Mouse (Mus musculus): ENCODE results near the gene Cc2d2b.
A peak's percentile ranks its signal among the peaks of the same experiment; 100 is the strongest.

Gene Cc2d2b

DNA sequence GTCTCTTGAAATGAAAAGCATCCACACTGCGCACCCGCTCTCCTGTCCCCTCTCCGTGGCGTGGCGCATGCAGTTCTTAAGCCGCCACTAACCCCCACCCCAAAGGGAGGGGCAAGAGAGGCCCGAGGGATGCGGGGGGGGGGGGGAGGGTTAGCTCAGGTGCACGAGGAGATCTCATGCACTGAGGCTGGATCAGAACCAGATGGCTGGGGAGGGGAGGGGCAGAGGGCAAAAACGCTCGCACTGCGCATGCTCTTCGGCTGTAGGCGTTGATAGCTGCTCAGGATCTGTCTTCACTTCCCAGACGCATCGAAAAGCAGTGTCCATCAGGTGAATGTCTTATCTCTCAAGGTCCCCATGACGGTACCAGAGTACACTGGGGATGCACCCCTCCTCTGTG is at the start of gene Cc2d2b:
Gene Cc2d2b, plus strand, starts transcription at position 195 of the 400 bp plus-strand sequence.
- no peak for DNase-seq (ENCODE audit: low spot score in 2 of 2)

DNA sequence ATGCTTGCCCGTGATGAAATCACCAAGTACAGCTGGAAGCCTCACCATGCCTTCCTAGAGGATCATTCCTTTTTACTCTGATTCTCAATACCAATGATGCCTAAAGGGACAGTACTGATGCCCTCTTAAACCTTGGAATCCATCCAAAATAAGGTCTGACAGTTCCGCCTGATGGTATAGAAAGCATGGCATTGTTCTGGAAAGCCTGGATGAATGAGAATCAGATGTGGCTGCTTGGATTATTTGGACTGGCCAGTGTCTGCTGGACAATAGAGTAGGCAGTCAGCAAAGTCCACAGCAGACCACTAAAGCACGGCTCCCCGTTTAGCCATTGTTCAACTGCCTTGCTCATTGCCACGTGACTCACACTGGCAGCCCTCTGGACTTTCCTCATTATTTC is 48.7 kb upstream of the Cc2d2b start:
- DNase-seq (ENCODE audit: low spot score in 2 of 2): no peak

DNA sequence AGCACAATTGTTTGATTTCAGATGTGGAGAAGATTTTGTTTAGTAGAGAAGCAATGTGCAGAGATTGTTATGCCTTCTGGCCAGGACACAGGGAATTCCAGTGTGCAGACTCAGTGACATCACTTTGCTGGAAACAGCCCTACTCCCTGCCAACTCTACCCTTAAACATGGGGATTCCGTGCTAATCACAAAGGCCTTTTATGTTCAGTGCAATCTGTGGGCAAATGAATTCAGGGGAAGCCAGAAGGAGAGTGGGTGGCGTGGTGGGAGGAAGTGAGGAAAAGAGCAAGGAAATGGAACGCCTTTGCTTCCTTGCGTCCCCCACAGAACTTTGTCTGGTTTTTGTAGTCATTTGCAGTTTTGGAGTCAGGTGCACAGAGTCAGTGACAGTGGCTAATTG is 46.1 kb upstream of the Cc2d2b start:
- DNase-seq (ENCODE audit: low spot score in 2 of 2): peak; percentile 84

DNA sequence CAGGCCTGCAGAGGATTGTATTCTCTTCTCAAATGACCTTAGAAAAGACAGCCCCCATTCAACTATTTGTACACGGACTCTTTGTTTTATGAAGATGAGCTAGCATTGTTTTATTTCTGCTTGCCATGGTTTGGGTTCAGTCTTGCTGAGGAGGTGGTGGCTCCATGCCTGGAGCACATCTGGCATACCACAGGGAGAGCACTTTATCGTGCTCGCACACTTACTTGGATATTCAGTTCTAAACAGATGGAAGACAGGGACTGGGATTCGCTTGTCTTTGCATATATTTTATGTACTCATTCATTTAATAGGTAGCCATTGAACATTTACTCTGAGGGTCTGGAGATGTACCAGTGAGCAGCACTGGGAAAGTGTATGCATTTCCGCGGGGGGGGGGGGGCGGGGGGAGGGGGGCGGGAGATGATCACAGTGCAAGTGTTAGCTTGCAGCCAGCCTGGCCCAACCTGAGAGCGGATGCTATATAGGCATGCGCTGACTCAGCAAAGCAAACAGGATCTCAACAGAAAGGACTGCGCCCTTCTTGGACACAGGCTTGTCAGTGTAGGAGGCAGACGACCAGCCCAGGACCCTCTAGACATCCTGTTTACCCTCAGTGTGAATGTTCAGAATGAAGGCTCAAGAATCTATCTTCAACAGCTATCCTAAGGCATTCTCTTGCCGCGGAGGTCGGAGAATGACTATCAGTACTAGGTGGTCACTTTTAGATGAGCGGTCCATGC is 35.5 kb upstream of the Cc2d2b start:
- peak in 1 of 2 experiments; percentile 20 for DNase-seq (ENCODE audit: low spot score in 2 of 2)

DNA sequence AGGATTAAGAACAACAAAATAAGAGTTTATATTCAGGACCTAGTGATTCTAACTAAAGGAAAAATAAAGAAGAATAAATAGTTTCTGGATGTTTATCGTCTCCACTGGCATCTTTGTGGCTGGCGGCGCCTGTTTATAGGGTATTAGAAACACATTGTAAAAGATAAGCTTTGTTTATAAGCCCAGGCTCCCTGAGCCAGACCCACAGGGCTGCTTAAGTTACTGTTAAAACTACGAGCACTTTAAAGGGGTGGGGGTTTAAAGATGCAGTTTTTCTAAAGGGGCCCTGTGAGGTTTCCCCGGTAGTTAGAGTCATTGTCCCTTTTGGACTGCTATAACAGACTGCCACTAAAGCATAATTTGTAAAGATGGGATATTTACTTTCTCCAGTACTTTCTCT is 33.9 kb upstream of the Cc2d2b start:
- DNase-seq (ENCODE audit: low spot score in 2 of 2): no peak

DNA sequence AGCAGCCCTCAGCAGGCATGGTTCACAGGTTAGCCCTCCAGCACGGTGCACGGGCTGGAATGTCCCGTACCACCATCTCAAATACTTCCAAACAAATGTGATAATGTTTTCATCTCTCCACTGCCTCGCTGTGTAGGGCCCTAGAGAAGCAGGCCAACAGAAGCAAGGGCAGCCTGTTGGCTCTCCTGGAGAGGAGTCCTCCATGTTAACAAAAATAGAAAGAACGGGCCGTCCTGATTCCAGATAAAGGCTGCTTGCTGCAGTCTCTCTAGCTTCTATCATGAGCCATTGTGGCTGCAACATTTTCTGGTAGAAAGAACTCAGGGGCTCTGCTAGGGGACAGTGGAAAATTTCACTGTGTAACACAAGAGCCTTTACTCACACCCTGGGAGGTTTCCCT is 31.6 kb upstream of the Cc2d2b start:
- no peak for DNase-seq (ENCODE audit: low spot score in 2 of 2)

DNA sequence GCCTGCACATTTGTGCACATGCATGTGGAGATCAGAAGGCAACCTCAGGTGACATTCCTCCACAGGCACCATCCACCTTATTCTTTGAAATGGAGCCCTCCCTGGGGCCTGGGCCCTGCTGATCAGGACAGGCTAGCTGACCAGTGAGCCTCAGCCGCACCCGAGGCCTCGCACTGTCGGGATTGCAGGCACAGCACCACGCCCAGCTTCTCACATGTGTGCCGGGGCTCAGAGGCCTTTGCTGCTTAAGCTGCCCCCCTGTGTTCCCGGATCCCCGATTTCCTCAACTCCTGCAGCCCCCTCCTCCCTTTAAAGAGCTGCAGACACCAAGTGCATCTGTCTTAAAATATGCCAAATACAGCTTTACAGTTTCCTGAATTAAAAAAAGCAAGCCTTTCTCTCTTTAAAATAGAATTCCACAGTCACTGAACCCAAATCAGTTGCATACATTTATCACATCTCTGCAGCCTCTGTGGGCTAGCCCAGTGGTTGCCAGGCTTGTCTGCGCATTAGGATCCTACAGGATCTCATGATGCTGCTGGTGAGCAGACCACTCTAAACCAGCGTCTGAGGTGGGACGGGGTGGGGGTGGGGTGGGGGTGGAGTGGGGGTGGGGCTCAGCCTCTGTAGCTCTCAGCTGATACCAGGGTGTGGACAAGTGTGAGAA is 29.0 kb upstream of the Cc2d2b start:
- peak in 1 of 2 experiments; percentile 20 for DNase-seq (ENCODE audit: low spot score in 2 of 2)

DNA sequence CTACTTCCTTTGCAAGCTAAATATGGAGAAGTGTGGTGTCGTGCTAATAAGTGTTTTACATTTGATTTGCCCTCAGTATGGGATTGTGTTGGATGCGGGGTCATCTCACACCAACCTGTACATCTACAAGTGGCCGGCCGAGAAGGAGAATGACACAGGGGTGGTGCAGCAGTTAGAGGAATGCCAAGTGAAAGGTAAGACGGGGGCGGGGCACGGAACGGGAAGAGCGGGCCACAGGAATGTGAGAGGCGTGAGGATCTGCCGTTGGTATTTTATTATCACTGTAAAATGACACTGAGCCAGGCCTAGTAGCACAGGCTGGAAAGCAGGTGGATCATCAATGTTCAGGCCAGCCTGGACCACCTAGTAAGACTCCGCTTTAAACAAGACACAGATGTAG is 28.2 kb upstream of the Cc2d2b start:
- DNase-seq (ENCODE audit: low spot score in 2 of 2): no peak

DNA sequence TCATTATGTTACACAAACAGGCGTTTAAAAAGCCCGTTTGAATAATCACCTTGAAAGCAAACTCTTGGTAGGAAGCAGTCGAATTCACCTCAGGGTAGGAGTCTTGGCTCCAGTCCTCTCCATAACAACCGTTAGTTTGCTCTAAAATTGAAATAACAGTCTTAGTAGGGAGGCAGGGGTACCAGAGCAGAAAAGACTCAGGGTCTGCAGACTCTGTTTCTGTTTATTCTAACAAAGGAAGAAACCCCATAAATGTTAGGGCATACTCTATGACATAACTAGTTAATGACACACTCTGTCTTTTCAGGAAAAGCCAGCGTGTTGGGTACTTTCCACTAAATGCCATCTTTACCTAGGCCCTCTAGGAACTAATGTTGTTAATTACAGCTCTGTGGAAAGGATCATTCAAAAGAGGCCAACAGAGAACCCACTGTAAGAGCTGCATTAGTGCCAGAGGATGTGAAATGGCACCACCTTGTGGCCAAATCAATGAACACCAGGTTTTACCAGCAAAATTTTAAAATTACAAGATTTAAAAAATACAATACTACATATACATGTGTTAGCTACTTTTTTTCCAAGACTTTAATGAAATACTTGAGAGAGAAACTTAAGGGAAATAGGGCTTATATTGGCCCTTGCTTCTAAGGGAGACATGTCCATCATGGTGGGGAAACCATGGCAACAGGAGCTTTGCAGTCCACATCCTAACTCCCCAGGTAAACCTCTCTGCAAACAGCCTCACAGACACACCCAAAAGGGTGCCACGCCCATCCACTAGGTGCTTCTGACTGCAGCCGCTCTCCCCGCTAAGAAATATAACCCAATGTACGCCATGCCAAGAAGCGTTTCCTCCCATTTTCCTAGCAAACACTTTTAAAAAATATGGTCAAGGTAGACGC is 26.2 kb upstream of the Cc2d2b start:
- peak; percentile 69 to 72 for DNase-seq (ENCODE audit: low spot score in 2 of 2)

DNA sequence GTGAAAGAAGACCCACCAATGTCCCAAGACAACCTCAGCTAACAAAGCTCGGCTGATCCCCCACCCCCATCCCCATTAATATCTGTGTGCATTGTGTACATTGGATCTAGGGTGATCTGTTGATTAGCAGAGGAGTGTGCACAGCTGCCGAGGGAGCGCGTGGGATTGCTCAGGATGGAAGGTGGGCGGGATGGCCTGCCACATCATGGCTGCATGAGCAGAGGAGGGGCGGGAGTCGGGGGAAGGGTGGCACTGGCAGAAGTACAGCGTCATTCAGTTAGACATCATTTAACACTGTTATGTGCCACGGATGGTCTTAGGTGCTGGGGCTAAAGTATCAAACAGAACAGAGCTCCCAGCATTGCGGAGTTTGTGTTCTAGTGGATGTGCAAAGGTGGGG is 25.0 kb upstream of the Cc2d2b start:
- peak; percentile 33 to 41 for DNase-seq (ENCODE audit: low spot score in 2 of 2)

DNA sequence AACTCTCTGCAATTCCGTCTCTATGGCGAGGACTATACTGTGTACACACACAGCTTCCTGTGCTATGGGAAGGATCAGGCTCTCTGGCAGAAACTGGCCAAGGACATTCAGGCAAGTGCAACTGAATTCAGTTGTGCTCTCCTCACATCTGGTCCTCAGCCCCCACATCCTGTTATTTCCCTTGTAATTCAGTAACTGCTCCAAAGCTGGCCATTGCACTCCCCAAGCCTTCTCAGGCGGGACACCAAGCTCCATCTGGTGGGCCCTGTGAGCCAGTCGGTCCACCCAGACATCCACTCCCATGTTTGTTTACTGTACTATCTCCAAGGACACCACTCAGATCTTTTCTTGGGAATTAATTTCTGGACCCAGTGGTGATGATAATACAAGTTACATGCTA is 22.4 kb upstream of the Cc2d2b start:
- no peak for DNase-seq (ENCODE audit: low spot score in 2 of 2)

DNA sequence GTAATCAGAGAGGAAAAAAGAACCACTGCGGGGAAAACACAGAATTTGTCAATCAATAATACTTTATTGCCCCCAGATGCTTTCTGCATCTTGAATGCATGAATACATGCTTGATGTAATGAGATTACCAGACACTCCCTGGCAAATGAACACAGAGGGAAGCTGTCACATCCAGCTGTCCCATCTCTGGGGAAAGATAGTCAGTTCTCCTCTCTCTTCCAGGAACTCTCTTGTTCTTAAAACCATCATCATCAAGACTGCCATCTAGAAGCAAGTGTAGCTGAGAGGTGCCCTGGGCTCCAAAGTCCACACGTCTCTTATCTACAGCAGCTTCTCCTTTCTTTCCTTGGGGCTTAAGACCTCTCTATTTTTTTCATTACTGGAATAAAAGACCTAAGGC is 21.9 kb upstream of the Cc2d2b start:
- no peak for DNase-seq (ENCODE audit: low spot score in 2 of 2)

DNA sequence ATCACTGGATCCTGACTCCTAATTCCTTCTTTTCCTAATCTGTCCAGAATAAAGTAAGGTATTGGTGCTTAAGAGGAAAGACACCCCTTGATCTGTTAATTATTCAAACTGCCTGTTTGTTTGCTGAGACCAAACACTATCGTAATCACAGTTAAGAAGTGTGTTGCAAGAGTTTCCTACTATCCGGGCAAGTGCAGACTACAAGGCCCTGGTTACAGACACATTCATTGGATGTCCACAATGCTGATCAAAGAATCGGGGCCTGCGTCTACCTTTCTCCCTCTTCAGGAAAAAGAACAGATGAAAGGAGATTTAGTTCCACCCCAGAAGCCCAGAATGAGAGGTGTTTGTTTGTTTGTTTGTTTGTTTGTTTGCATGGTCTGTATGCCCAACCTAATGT is 20.3 kb upstream of the Cc2d2b start:
- DNase-seq (ENCODE audit: low spot score in 2 of 2): no peak

DNA sequence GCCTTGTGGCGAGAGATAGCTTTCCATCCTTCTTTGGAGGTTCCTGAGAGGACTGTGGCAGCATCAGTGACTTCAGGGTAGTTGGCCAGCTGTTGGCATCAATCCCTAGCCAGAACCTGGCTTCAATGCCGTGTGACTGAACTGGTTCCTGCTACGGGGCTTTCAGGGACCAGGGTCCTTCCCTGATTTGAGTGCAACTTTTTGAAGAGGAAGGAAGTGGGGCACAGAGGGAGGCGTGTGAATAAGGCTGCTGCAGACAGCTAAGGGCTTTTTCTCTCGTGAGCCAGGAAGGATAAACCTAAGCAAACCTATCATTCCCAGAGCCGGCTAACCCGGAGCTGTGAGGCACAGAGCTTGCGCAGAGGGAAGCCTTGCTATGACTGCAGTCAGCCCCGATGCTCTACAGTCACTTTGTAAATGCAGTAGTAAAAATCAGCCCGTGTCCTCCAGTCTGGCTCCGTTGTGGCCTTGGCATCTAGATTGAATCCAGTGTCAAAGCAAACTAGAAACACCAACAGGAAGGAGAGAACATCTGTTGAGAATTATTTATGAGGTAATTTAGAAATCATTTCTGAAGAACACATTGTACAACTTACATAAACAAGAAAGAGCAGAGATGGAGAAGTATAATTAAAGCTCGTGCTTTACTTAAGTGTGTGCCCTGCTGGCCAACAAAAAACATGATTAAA is 19.7 kb upstream of the Cc2d2b start:
- DNase-seq (ENCODE audit: low spot score in 2 of 2): no peak

DNA sequence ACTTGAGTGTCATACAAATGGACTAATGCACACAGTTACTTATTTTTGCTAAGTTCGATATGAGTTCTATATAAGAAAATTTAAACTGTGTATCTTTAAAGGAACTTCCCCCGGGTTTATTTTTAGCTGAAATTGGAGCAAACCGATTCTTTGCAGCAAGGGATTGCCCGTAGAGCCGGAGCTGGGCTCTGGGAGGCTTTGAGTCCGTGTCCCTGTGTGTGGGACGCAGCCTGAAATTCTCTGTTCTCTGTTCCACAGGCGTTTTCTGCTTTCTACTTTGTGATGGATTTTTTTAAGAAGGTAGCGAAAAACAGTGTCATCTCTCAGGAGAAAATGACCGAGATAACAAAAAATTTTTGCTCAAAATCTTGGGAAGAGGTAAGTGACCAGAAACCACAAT is 15.1 kb upstream of the Cc2d2b start:
- no peak for DNase-seq (ENCODE audit: low spot score in 2 of 2)

DNA sequence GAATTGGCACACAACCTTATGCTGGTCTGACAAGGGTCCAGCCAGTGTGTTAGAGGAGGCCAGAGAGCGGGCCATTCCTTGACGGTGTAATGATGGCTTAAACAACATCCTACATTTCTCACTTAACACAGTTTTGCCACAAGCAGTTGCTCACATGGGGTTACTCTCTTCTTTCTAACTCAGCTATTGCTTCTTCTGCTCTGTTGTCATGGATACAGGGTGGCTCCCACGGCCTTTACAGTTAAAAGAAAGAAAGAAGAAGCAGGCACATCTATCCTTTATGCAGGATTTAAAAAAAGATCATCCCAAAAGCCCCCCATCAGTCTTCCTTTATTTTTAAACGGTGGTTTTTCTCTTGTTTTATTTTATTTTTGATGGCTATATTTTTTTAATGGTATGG is 14.7 kb upstream of the Cc2d2b start:
- no peak for DNase-seq (ENCODE audit: low spot score in 2 of 2)

DNA sequence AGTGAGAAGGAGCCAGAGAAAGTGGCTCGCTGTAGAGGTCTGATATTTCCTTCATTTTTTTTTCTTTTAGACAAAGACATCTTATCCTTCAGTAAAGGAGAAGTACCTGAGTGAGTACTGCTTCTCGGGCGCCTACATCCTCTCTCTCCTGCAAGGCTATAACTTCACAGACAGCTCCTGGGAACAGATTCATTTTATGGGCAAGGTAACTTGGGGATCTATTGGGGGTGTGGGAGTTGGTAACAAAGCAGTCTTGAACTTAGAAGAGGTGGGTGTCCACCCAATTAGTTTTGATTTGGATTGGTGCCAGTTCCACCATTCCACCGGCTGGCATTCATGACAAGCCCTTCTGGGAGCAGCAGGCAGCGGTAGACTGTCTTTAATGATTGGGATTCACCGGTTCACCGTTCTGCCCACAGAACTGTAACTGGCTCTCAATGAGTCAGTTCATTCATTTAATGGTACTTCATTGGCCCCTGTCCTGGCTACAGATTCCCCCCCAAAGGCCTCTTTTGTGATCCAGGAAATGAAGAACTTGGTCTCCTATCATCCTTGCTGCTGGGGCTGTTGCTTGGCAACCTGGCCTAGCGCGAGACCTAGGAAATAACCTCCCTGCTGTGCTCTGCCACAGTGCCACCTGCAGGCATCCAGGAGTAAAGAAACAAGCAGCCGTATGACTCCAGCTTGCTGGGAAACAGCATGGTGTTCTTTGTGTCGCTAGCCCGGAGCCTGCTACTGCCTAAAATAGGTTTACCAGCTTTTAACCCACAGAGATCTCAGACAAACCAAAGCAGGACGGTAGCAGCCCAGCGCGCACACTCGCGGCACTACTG is 11.7 kb upstream of the Cc2d2b start:
- peak; percentile 77 to 78 for DNase-seq (ENCODE audit: low spot score in 2 of 2)

DNA sequence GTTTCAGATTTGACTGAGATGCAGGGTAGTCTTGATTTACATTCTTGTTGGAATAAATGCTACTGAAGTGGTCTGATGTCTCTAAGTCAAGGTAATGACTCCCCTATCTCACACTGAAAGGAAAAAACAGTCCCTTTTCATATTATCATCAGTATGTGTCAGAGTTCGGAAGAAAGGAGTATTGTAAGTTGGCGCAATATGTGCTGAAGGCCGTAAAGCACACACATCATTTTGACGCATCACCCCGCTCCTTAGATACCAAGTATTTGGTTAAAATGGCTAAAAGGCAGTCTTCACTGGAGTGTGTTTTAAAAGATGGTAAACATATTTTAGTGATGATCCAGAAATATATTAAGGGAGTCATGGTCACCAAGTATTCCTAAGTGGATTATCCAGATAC is 10.9 kb upstream of the Cc2d2b start:
- DNase-seq (ENCODE audit: low spot score in 2 of 2): no peak

DNA sequence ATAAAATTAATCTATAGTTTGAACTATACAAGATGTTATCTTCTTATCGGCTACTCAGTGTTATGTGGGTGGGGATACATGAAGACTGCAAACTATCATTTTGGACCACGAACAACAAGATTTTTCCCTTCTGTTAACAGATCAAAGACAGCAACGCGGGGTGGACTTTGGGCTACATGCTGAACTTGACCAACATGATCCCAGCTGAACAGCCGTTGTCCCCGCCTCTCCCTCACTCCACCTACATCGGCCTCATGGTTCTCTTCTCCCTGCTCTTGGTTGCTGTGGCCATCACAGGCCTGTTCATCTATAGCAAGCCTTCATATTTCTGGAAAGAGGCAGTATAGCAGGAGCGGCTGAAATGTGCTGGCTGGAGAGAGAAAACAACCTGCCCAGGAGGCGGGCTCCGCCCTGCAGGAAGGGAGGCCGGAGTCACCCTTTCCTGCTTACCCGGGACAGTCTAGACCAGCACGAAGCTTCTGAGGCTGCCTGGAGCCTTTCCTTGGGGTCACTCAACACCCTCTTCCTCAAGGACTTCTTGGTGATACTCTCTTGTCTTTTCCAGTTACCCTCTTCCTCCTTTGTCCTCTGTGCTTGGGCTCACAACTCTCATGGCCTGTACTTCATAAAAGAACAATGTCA is 9.7 kb upstream of the Cc2d2b start:
- no peak for DNase-seq (ENCODE audit: low spot score in 2 of 2)

DNA sequence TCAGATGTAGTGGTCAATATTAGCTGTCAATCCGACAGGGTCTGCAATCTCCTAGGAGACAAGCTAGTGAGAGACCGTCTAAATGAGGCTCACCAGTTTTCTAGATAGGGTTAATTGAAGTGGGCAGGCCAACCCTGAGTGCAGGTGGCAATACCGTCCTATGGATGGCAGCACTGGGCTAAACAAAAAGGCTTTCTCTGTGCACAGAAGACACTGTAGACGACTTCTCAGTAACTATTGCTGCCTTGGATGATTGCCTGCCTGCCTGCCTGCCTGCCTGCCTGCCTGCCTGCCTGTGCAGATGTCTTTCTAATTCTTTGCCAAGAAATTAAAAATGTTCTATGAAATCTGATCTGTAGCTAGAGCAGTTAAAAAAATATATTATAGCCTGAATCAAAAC is 1.9 kb upstream of the Cc2d2b start:
- no peak for DNase-seq (ENCODE audit: low spot score in 2 of 2)

DNA sequence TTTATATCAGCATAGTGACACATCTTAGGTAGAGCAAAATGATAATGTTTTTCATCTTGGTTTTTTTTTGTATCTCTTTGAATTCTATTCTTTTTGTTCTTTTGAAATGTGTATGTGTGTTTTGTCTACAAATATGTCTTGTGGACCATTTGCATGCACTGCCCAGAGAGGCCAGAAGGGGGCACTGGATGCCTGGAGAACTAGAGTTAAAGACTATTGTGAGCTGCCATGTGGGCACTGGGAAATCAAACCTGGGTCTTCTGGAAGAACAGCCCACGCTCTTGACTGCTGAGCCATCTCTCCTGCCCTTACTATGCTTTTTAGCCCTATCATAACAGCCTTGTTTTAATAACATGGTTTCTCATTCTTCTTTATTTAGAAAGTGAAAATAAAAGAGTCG is 5.8 kb downstream of the Cc2d2b start:
- no peak for DNase-seq (ENCODE audit: low spot score in 2 of 2)
